Mouse (Mus musculus) midbrain, embryonic 12.5 days (tissue): ENCODE measurements around the gene Olfr743. TPM values are rescaled to one million over a fixed set of nuclear protein-coding genes. Genes with fewer than 3 reads are reported as not detected.
"Not testable (repeated sequence)": the region's sequence is repeated elsewhere in the genome, so short reads cannot be mapped to it uniquely, and the experiment has no call there.

ENCODE experiments used
- ATAC-seq: fragments of 200-750 bp; cut with Nextera tagmentation; 2 replicates; pipeline ENCODE4 v1.8.0; 2017; ENCODE audit warnings: low read depth, moderate TSS enrichment, moderate library complexity; ENCODE audit not compliant: low FRiP score
- H3K27ac ChIP-seq: fragments of 300-500 bp; sonication (generic); replicated peaks from 2 replicates; pipeline ENCODE4 v1.5.1; 2016; ENCODE audit warnings: mild to moderate bottlenecking
- H3K27me3 ChIP-seq: fragments of 300-500 bp; sonication (generic); 2 replicates; pipeline ENCODE4 v1.6.1; 2016; ENCODE audit warnings: mild to moderate bottlenecking
- H3K36me3 ChIP-seq: fragments of 300-500 bp; sonication (generic); 2 replicates; pipeline ENCODE4 v1.6.1; 2016
- H3K4me1 ChIP-seq: fragments of 300-500 bp; sonication (generic); 2 replicates; pipeline ENCODE4 v1.6.1; 2016
- H3K4me2 ChIP-seq: fragments of 300-500 bp; sonication (generic); replicated peaks from 2 replicates; pipeline ENCODE4 v1.6.1; 2016; ENCODE audit warnings: mild to moderate bottlenecking, moderate library complexity
- H3K4me3 ChIP-seq: fragments of 300-500 bp; sonication (generic); 2 replicates; pipeline ENCODE4 v1.5.1; 2016; ENCODE audit warnings: mild to moderate bottlenecking
- H3K9ac ChIP-seq: fragments of 300-500 bp; sonication (generic); replicated peaks from 2 replicates; pipeline ENCODE4 v1.6.1; 2016; ENCODE audit warnings: mild to moderate bottlenecking, moderate library complexity
- H3K9me3 ChIP-seq: fragments of 300-500 bp; sonication (generic); 2 replicates; pipeline ENCODE4 v1.6.1; 2016; ENCODE audit warnings: mild to moderate bottlenecking
- WGBS: fragments of 180-500 bp; shearing (Covaris S2); methylation state at CpG from one replicate; pipeline ENCODE4 v1.1.7; 2016; 5-methylcytosine and 5-hydroxymethylcytosine counted together
- polyA plus RNA-seq: library from polyadenylated mRNA; unstranded; fragments of >200 nt; fragmentation: Nextera tagmentation; extraction: Ambion mirVana; gene quantifications from 2 replicates; pipeline ENCODE4 v1.2.1, GENCODE M21; 2016

Gene Olfr743
- not detected in 2 replicates for polyA plus RNA-seq

DNA sequence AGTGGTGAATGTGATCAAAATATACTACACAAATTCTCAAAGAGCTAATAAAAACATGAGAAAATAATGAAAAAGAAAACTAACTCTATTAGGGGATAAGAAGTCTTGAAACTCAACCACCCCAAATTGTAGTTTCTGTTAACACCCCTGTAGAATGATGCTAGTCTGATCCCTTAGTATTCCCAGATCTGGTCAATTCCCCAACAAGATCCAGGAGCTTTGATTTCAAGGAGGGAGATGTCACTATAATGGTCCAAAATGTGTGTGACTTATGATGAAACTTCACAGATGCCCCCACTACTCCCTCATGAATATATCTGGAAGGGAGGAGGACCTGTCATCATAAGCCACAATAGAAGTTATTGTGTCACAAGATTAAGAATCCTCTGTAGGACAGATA, at the start of gene Olfr743:
Gene Olfr743 (plus strand): TSS at position 301 of the 400 bp plus-strand sequence.
- Histone ChIP-seq H3K27ac (no peak within 1 kb of the TSS), H3K36me3 (no peaks in the 10 kb centered on the region)

DNA sequence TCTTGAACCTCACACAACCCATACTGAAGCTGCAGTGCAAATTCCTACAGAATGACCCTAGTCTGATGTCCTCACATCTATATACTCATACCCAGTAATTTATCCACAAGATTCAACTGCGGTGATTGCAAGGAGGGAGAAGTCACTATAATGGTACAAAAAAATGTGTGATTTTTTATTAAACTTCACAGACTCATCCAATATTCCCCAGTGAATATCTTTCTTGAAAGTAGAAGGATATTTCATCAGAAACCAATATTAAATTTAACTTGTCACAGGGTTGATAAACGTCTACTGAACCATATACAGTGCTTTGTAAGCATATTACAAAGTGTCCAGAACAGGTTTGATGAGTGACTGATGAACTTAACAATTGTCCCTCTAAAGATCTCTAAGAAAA, 49.2 kb upstream of the Olfr743 start, which contains the start of gene Olfr741:
Gene Olfr741 (plus strand): TSS at position 301 of the 400 bp plus-strand sequence.
- Histone ChIP-seq H3K4me1 (no peaks in the 10 kb centered on the region), H3K36me3 (no peaks in the 10 kb centered on the region), H3K9ac (no peak within 1 kb of the TSS), H3K27ac (no peak within 1 kb of the TSS), H3K4me2 (no peak within 1 kb of the TSS), H3K27me3 (no peaks in the 10 kb centered on the region), H3K9me3 (no peaks in the 10 kb centered on the region), H3K4me3 (no peak within 1 kb of the TSS)
- ATAC-seq, result no peak
- WGBS, result 77% methylated on average over 2 of the region's 2 CpGs

More for the DNA sequence above, at the start of gene Olfr743:
- 0 out of 2 replicates have a peak, but pooled peaks cover 3% of the 10 kb centered on the region for H3K9me3 ChIP-seq
- ATAC-seq, result no peak
- H3K4me1 ChIP-seq, result no peaks in the 10 kb centered on the region
- H3K27me3 ChIP-seq, result no peaks in the 10 kb centered on the region
- no peak within 1 kb of the TSS for H3K4me3 ChIP-seq
- H3K9ac ChIP-seq, result no peak within 1 kb of the TSS
- no peak within 1 kb of the TSS for H3K4me2 ChIP-seq

DNA sequence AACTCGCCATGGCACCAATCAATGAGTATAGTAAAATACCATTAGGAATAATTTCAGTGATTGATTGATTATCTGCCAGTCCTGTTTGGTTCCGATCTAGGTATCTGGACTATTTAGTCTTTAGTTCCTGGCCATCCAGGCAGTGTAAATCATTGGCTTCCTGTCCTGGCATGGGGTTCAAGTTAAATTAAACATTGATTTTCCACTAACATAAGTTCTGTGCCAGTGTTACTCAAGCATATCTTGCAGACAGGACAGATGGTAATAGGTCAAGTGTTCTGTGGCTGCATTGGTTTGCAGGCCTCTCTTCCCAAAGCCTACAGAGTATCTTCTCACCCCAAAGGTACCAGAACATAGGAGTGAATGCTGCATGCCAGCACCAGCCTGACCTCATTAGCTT, 43.2 kb upstream of the Olfr743 start:
- H3K27me3 ChIP-seq, result no peaks in the 10 kb centered on the region
- no peaks in the 10 kb centered on the region for H3K9me3 ChIP-seq
- ATAC-seq, result no peak
- H3K9ac ChIP-seq, result no peak overlapping the region
- no peak overlapping the region for H3K4me3 ChIP-seq
- H3K4me1 ChIP-seq, result no peaks in the 10 kb centered on the region
- H3K4me2 ChIP-seq, result no peak overlapping the region
- WGBS, result 80% methylated on average over 2 of the region's 2 CpGs
- H3K27ac ChIP-seq, result no peak overlapping the region
- H3K36me3 ChIP-seq, result no peaks in the 10 kb centered on the region

DNA sequence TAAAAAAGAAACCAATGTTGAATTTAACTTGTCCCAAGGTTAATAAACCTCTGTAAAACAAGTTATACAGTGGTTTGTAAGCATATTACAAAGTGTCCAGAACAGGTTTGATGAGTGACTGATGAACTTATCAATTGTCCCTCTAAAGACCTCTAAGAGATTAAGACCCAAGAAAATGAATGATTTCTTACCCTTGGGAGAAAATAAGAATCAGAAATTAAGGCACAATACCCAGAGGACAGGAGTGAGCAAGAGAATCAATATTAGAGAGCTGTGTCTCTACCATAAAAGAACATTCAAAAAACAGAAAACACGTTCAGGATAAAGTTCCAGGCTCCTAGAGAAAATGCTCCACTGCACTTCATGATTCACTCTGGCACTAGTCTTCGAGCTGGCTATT, 18.3 kb upstream of the Olfr743 start, which contains the start of gene Olfr742:
Gene Olfr742 (plus strand): TSS at position 301 of the 400 bp plus-strand sequence.
- Histone ChIP-seq H3K36me3 (no peaks in the 10 kb centered on the region), H3K27ac (no peak within 1 kb of the TSS), H3K27me3 (no peaks in the 10 kb centered on the region), H3K4me2 (no peak within 1 kb of the TSS), H3K4me1 (no peaks in the 10 kb centered on the region), H3K4me3 (no peak within 1 kb of the TSS), H3K9ac (no peak within 1 kb of the TSS), H3K9me3 (no peaks in the 10 kb centered on the region)
- no peak for ATAC-seq
- 61% methylated on average over 2 of the region's 2 CpGs for WGBS

GRCm38 (mm10) chr14:50552734-50553133, 31.1 kb downstream of the Olfr743 start:
- Histone ChIP-seq H3K4me2 (no peak overlapping the region), H3K27me3 (no peaks in the 10 kb centered on the region), H3K27ac (no peak overlapping the region), H3K9me3 (peaks cover 6% of the 10 kb centered on the region), H3K4me3 (no peak overlapping the region), H3K4me1 (no peaks in the 10 kb centered on the region), H3K36me3 (no peaks in the 10 kb centered on the region), H3K9ac (no peak overlapping the region)
- 92% methylated on average over 2 of the region's 2 CpGs for WGBS
- no peak for ATAC-seq

DNA sequence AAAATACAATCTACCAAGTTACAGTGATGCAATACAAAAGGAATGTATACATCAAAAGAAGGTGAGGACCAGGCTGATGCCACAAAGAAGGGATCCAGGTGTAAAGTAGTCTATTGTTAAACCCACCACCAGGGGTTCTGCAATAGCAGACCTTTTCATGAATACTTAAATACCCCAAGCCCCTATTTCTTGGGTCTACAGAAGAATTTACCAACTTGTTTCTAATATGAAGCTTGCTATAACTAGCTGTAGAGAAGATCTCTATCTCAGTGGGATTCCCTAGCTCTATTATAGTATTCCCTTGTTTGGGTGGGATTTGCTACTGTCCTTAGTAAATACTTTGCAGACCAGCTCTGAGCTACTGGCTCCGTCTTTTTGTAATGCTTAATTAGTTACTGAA, 51.4 kb downstream of the Olfr743 start:
- not testable (repeated sequence) for H3K9ac ChIP-seq, H3K36me3 ChIP-seq, H3K4me2 ChIP-seq, H3K9me3 ChIP-seq, H3K4me3 ChIP-seq, H3K27me3 ChIP-seq, H3K4me1 ChIP-seq, H3K27ac ChIP-seq, ATAC-seq
- WGBS, result 73% methylated on average over 1 of the region's 1 CpGs

Other genes starting within 250 kb of the Olfr743 start
- not detected in 2 replicates for gene Olfr732, start 237.6 kb upstream of the Olfr743 start, polyA plus RNA-seq
- gene Olfr733, start 220.3 kb upstream of the Olfr743 start, polyA plus RNA-seq, result not detected in 2 replicates
- gene Olfr734, start 195.1 kb upstream of the Olfr743 start, polyA plus RNA-seq, result not detected in 2 replicates
- gene Olfr735, start 173.0 kb upstream of the Olfr743 start, polyA plus RNA-seq, result not detected in 2 replicates
- not detected in 2 replicates for gene Tlr11, start 163.9 kb upstream of the Olfr743 start, polyA plus RNA-seq
- not detected in 2 replicates for gene Olfr736, start 140.7 kb upstream of the Olfr743 start, polyA plus RNA-seq
- gene Olfr738, start 114.3 kb upstream of the Olfr743 start, polyA plus RNA-seq, result not detected in 2 replicates
- gene Olfr739, start 103.2 kb upstream of the Olfr743 start, polyA plus RNA-seq, result not detected in 2 replicates
- not detected in 2 replicates for gene Olfr740, start 76.3 kb upstream of the Olfr743 start, polyA plus RNA-seq
- gene Olfr741, start 49.1 kb upstream of the Olfr743 start, polyA plus RNA-seq, result not detected in 2 replicates
- not detected in 2 replicates for gene Olfr742, start 18.2 kb upstream of the Olfr743 start, polyA plus RNA-seq
- gene Olfr744, start 93.0 kb downstream of the Olfr743 start, polyA plus RNA-seq, result not detected in 2 replicates
- not detected in 2 replicates for gene Olfr745, start 117.5 kb downstream of the Olfr743 start, polyA plus RNA-seq
- not detected in 2 replicates for gene Olfr746, start 125.2 kb downstream of the Olfr743 start, polyA plus RNA-seq
- gene Olfr747, start 171.4 kb downstream of the Olfr743 start, polyA plus RNA-seq, result not detected in 2 replicates
- not detected in 2 replicates for gene Olfr748, start 185.5 kb downstream of the Olfr743 start, polyA plus RNA-seq
- not detected in 2 replicates for gene Olfr749, start 223.3 kb downstream of the Olfr743 start, polyA plus RNA-seq